Mouse (Mus musculus): ENCODE measurements around the gene Ung. TPM values are rescaled to one million over a fixed set of nuclear protein-coding genes. Genes with fewer than 3 reads are reported as not detected.

Ung gene
- total and polyA plus RNA-seq, 3 experiments = 13.9 to 89.3 (median 17.6) TPM

DNA sequence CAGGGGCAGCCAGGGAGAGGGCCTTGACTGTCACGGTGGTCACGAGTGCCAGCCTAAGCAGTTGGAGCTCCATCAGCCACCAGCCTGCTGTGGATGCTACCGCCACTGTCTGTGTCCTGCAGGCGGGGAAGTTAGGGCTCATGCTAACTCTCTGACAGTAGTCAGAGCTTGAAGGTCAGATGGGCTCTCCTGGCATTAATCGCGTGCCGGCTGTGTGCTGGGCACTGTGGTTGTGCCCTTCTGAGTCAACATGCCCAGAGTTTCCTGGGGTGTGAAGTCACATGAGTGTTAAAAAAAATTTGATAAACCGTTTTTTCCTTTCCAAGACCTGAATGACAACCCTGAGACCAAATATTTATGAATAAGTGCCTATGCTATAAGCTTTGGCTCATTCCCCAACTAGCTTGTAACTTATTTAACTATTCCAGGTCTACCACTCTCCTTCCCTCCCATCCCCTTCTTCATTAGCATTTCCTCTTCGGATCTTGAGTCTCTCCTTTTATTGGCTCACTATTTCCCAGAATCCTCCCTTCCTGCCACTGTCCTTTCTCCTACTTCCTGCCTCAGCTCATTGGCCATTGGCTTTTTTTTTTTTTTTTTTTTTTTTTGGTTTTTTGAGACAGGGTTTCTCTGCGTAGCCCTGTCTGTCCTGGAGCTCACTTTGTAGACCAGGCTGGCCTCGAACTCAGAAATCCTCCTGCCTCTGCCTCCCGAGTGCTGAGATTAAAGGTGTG is 22.3 kb downstream of the Ung start:
- Histone ChIP-seq H3K27me3 (ENCODE audit: insufficient read depth, low read length) (peaks cover 37% of the 10 kb centered on the region), H3K36me3 (replicated peaks) (no peaks in the 10 kb centered on the region), H3K4me1 (ENCODE audit: insufficient read depth, low read depth, low read length) (no peaks in the 10 kb centered on the region), H3K4me3 (ENCODE audit: low read depth, low read length) (no peak overlapping the region), H3K9me3 (replicated peaks) (no peaks in the 10 kb centered on the region)
- ATAC-seq (ENCODE audit: extremely low read depth, insufficient number of reproducible peaks, low FRiP score, poor library complexity, severe bottlenecking) (no peak), DNase-seq (ENCODE audit: low spot score) (no peak)
- TF ChIP-seq GATA2 (IDR thresholded peaks at IDR 0.05; ENCODE audit: borderline replicate concordance, low read depth, low read length) (no peak), GATA1 (IDR thresholded peaks at IDR 0.05; ENCODE audit: borderline replicate concordance, low read length) (no peak), TAL1 (conservative IDR thresholded peaks at IDR 0.05; ENCODE audit: low read depth, low read length) (no peak), POLR2AphosphoS5 (IDR thresholded peaks at IDR 0.05; ENCODE audit: insufficient replicate concordance, low read depth, low read length) (no peak), CTCF (IDR thresholded peaks at IDR 0.05; ENCODE audit: low read depth, low read length) (no peak)

- H3K9me3 ChIP-seq (replicated peaks) = no peaks in the 10 kb centered on the region
- no peaks in the 10 kb centered on the region for H3K36me3 ChIP-seq (replicated peaks)
- TF ChIP-seq TAL1 (conservative IDR thresholded peaks at IDR 0.05; ENCODE audit: low read depth, low read length) = no peak
- TF ChIP-seq GATA2 (IDR thresholded peaks at IDR 0.05; ENCODE audit: borderline replicate concordance, low read depth, low read length) = no peak
- no peak for TF ChIP-seq POLR2AphosphoS5 (IDR thresholded peaks at IDR 0.05; ENCODE audit: insufficient replicate concordance, low read depth, low read length)
- TF ChIP-seq GATA1 (IDR thresholded peaks at IDR 0.05; ENCODE audit: borderline replicate concordance, low read length) = no peak
- no peak for TF ChIP-seq CTCF (IDR thresholded peaks at IDR 0.05; ENCODE audit: low read depth, low read length)
- H3K27me3 ChIP-seq (ENCODE audit: insufficient read depth, low read length) = peaks cover 41% of the 10 kb centered on the region
- ATAC-seq (ENCODE audit: extremely low read depth, insufficient number of reproducible peaks, low FRiP score, poor library complexity, severe bottlenecking) (no peak), DNase-seq (ENCODE audit: low spot score) (no peak)
- no peaks in the 10 kb centered on the region for H3K4me1 ChIP-seq (ENCODE audit: insufficient read depth, low read depth, low read length)
- H3K4me3 ChIP-seq (ENCODE audit: low read depth, low read length) = no peak overlapping the region
These were observed 23.3 kb downstream of the Ung start for GRCm38 (mm10) chr5:114153490-114153889.

GRCm38 (mm10) chr5:114154765-114155164 is 24.6 kb downstream of the Ung start:
- no peaks in the 10 kb centered on the region for H3K36me3 ChIP-seq (replicated peaks)
- no peaks in the 10 kb centered on the region for H3K4me1 ChIP-seq (ENCODE audit: insufficient read depth, low read depth, low read length)
- no peaks in the 10 kb centered on the region for H3K9me3 ChIP-seq (replicated peaks)
- DNase-seq (ENCODE audit: low spot score) (no peak), ATAC-seq (ENCODE audit: extremely low read depth, insufficient number of reproducible peaks, low FRiP score, poor library complexity, severe bottlenecking) (no peak)
- peaks cover 41% of the 10 kb centered on the region for H3K27me3 ChIP-seq (ENCODE audit: insufficient read depth, low read length)
- TF ChIP-seq TAL1 (conservative IDR thresholded peaks at IDR 0.05; ENCODE audit: low read depth, low read length) (no peak), GATA2 (IDR thresholded peaks at IDR 0.05; ENCODE audit: borderline replicate concordance, low read depth, low read length) (no peak), GATA1 (IDR thresholded peaks at IDR 0.05; ENCODE audit: borderline replicate concordance, low read length) (no peak), POLR2AphosphoS5 (IDR thresholded peaks at IDR 0.05; ENCODE audit: insufficient replicate concordance, low read depth, low read length) (no peak), CTCF (IDR thresholded peaks at IDR 0.05; ENCODE audit: low read depth, low read length) (no peak)
- H3K4me3 ChIP-seq (ENCODE audit: low read depth, low read length) = no peak overlapping the region

DNA sequence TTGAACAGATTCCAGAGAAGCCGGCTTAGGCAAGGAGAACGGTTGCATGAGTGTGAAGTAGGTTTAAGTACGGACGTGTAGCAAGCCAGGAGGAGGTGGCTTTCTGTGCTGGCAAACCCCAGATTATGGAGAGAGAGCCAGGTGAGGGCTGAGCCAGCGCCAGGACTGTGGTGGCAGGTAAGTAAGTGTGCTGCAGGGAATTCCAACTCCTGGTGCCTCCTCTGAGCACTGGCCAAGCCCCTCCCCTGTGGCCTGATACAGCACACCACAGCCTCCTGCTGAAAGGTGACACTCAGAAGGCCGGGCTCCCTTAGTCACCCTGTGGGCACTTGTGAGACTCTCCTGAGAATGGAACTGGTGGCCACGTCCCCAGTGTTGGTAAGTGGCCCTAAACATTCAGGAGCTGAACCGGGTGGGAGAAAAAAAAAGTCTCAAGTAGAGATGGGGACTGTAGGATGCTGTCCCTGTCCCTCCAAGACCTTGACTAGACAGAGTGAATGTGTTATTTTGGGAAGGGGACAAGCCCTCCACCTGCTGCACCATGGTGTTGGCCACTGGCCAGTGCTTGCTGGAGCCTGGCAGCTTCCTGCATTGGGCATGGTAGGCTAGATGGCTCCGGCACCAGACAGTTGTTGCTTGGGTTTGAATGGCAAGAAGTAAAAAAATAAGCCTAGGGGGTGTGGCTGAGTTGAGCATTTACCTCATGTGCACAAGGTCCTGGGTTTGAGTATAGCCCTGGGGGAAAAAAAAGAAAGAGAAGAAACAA is 25.2 kb downstream of the Ung start:
- H3K9me3 ChIP-seq (replicated peaks) = no peaks in the 10 kb centered on the region
- DNase-seq (ENCODE audit: low spot score) = no peak
- no peak overlapping the region for H3K4me3 ChIP-seq (ENCODE audit: low read depth, low read length)
- H3K4me1 ChIP-seq (ENCODE audit: insufficient read depth, low read depth, low read length) = no peaks in the 10 kb centered on the region
- TF ChIP-seq GATA2 (IDR thresholded peaks at IDR 0.05; ENCODE audit: borderline replicate concordance, low read depth, low read length) (no peak), CTCF (IDR thresholded peaks at IDR 0.05; ENCODE audit: low read depth, low read length) (no peak), TAL1 (conservative IDR thresholded peaks at IDR 0.05; ENCODE audit: low read depth, low read length) (no peak), GATA1 (IDR thresholded peaks at IDR 0.05; ENCODE audit: borderline replicate concordance, low read length) (no peak), POLR2AphosphoS5 (IDR thresholded peaks at IDR 0.05; ENCODE audit: insufficient replicate concordance, low read depth, low read length) (no peak)
- H3K27me3 ChIP-seq (ENCODE audit: insufficient read depth, low read length) = peaks cover 41% of the 10 kb centered on the region
- H3K36me3 ChIP-seq (replicated peaks) = no peaks in the 10 kb centered on the region
- no peak for ATAC-seq (ENCODE audit: extremely low read depth, insufficient number of reproducible peaks, low FRiP score, poor library complexity, severe bottlenecking)

- H3K4me1 ChIP-seq (ENCODE audit: insufficient read depth, low read depth, low read length) = no peaks in the 10 kb centered on the region
- H3K9me3 ChIP-seq (replicated peaks) = no peaks in the 10 kb centered on the region
- no peaks in the 10 kb centered on the region for H3K36me3 ChIP-seq (replicated peaks)
- no peak for DNase-seq (ENCODE audit: low spot score)
- no peak for ATAC-seq (ENCODE audit: extremely low read depth, insufficient number of reproducible peaks, low FRiP score, poor library complexity, severe bottlenecking)
- H3K27me3 ChIP-seq (ENCODE audit: insufficient read depth, low read length) = peaks cover 38% of the 10 kb centered on the region
- TF ChIP-seq GATA2 (IDR thresholded peaks at IDR 0.05; ENCODE audit: borderline replicate concordance, low read depth, low read length) = no peak
- TF ChIP-seq CTCF (IDR thresholded peaks at IDR 0.05; ENCODE audit: low read depth, low read length) = no peak
- TF ChIP-seq GATA1 (IDR thresholded peaks at IDR 0.05; ENCODE audit: borderline replicate concordance, low read length) = no peak
- no peak for TF ChIP-seq TAL1 (conservative IDR thresholded peaks at IDR 0.05; ENCODE audit: low read depth, low read length)
- TF ChIP-seq POLR2AphosphoS5 (IDR thresholded peaks at IDR 0.05; ENCODE audit: insufficient replicate concordance, low read depth, low read length) = no peak
- H3K4me3 ChIP-seq (ENCODE audit: low read depth, low read length) = no peak overlapping the region
These were observed 27.1 kb downstream of the Ung start for GRCm38 (mm10) chr5:114157236-114157635.

- no peaks in the 10 kb centered on the region for H3K9me3 ChIP-seq (replicated peaks)
- H3K27me3 ChIP-seq (ENCODE audit: insufficient read depth, low read length) = peaks cover 35% of the 10 kb centered on the region
- ATAC-seq (ENCODE audit: extremely low read depth, insufficient number of reproducible peaks, low FRiP score, poor library complexity, severe bottlenecking) = no peak
- no peaks in the 10 kb centered on the region for H3K4me1 ChIP-seq (ENCODE audit: insufficient read depth, low read depth, low read length)
- TF ChIP-seq TAL1 (conservative IDR thresholded peaks at IDR 0.05; ENCODE audit: low read depth, low read length) (no peak), POLR2AphosphoS5 (IDR thresholded peaks at IDR 0.05; ENCODE audit: insufficient replicate concordance, low read depth, low read length) (no peak), CTCF (IDR thresholded peaks at IDR 0.05; ENCODE audit: low read depth, low read length) (no peak), GATA1 (IDR thresholded peaks at IDR 0.05; ENCODE audit: borderline replicate concordance, low read length) (no peak), GATA2 (IDR thresholded peaks at IDR 0.05; ENCODE audit: borderline replicate concordance, low read depth, low read length) (no peak)
- DNase-seq (ENCODE audit: low spot score) = no peak
- H3K36me3 ChIP-seq (replicated peaks) = no peaks in the 10 kb centered on the region
- H3K4me3 ChIP-seq (ENCODE audit: low read depth, low read length) = no peak overlapping the region
These were observed 31.2 kb downstream of the Ung start for GRCm38 (mm10) chr5:114161424-114161823.
